Mouse (Mus musculus): ENCODE measurements around the gene Id1.

Gene Id1

DNA sequence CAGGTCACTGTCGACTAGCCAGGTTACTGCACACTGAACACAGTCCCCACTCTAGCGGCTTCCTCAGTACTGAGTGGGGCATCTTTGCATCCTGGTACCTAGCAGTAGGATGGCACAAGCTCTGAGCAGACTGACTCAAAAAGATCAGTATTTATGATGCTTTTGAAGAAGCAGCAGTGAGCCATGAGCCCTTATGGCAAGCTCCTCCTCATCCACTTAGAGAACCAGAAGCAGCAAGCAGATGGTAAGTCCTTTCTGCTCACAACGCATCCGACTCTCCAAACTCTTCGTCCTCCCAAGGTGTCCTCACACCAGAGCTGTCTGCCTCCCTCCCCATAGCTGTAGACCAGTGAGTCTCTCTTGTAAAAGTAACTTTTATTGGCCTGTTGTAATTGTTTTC, 47.2 kb downstream of the Id1 start:
- no peak for DNase-seq (ENCODE audit: low spot score in 2 of 2)

DNA sequence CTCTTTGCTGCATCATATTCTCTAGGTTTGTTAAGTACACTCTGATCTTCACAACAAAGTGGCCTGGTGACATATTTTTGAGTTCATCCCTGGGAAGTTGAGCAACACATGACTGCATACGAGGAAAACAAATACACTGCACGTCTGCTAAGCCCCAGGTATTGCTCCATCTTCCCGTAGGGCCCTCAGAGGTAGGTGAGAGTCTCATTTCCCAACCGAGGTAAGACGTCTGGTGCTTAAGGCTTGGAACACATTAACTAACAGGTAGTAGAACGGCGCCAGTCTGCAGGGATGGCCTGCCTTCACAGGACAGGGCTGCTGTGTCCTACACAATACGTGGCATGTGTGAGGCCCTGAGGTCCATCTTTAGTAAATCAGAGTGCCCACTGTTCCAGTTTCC, 48.6 kb downstream of the Id1 start:
- no peak for DNase-seq (ENCODE audit: low spot score in 2 of 2)

DNA sequence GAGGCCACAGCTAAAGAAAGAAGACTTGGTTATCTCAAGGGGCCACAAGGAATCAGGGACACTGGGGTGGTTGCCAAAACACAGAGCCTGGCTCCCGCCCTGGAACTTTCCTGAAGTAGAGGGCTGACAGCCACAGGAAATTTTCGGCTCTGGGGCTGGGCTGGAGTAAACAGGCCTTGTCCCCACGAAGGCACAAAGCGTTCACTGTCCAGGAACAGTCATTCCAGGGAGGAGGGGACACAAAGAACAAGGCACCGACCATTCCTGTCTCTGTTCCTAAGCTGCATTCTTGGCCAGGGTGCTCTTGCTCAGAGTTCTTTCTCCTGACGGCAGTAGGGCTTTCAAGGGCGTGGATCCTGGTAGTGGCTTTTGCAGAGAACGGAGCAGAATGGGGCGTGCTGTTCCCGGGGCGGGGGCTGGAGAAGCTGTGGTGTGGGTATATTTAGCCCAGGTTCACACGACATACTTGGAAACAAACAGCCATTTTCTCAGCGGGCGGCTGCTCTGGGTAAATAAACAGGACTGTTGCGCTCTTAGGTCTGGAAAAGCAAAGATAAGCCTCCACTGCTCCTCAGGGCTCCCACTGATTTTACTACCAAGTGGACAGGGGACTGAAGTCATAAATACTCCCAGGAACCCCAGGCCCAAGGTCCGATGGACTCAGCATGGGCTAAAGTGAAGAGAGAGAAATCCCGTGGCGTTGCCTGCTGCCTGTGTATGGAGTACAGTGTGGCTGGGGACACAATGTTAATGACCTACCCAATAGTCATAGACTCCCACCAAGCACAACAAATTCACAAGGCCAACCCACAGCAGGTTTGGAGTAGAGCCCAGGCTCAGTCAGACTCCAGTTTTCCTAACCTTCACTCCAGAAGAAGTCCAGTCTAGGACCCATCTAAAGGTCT, 49.6 kb downstream of the Id1 start:
- peak; percentile 83 to 91 for DNase-seq (ENCODE audit: low spot score in 2 of 2)
